Mouse (Mus musculus): Measurements from ENCODE around the gene Patj. TPM values are rescaled to one million over a fixed set of nuclear protein-coding genes. Genes with fewer than 3 reads are reported as not detected.
"Not testable (repeated sequence)": the region's sequence is repeated elsewhere in the genome, so short reads cannot be mapped to it uniquely, and the experiment has no call there.

The Patj gene
- total RNA-seq (2021) = 1 to 10 TPM; 7.8 to 8.4 TPM
- long read RNA-seq, experiment 1, partial matches to known transcripts = 0 of 4 reads
- long read RNA-seq, experiment 1, other reads (novel, unspliced or antisense) = 3 of 4 reads
- long read RNA-seq, experiment 2, partial matches to known transcripts = 2 of 3 reads
- long read RNA-seq, experiment 2, other reads (novel, unspliced or antisense) = 1 of 3 reads

DNA sequence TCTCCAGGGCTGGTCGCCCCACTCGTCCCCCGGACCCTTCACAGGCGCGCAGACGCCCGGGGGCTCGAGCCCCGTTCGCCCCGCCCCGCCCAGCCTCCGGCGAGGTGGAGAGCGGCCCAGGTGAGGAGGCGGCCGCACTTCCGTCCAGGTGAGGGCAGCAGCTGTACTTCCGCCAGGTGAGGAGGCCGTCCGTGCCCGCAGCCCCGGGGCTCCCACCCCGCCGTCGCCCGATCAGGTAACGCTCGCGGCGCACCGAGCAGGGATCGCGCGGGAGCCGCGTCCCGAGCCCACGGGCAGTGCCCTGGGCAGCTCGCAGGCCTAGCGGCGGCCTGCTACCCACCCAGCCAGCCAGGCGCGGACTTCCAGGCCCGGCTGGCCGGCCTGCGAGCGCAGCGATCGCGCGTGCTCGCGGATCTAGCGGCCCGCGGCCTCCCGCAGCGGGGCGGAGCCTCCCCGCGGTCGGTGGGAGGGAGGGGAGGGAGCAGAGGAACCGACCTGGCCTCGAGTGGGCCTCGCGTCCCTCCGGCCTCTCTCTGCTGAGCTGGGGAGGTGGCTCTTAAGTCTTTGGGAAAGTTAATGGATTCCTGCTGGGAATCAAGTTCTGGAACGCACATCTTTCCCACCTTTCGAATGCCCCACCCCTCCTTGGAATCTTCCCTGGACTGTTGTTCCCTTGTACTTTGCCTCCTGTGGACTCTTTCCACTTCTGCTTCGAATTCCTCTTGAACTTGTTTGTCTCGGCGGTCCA, at the start of gene Patj:
TSS of gene Patj (plus strand) at position 96 of the 748 bp plus-strand sequence.
- peak; percentile 49 to 54 for DNase-seq (ENCODE audit: low spot score in 2 of 2)
- intact Hi-C loops (cut with DNase I) = no loop called here

DNA sequence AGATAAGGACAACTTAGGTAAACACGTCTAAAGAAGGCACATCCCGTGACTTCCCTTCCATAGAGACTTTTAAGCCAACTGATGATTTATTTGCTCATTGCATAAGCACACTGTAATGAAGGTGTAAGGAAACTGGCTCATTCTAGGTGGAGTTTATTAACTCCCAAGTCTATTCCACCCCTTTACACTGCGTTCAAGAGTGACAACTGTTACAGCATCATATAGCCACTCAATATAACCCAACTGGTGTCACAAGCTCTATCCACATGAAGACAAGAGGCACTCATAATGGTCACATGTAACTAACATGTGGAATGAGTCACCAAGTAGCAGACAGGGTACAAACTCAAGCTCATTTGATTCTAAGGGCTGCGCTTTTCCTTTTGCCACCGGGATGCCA, 47.0 kb upstream of the Patj start:
- no peak for DNase-seq (ENCODE audit: low spot score in 2 of 2)
- intact Hi-C loops (cut with DNase I) = no loop called here

DNA sequence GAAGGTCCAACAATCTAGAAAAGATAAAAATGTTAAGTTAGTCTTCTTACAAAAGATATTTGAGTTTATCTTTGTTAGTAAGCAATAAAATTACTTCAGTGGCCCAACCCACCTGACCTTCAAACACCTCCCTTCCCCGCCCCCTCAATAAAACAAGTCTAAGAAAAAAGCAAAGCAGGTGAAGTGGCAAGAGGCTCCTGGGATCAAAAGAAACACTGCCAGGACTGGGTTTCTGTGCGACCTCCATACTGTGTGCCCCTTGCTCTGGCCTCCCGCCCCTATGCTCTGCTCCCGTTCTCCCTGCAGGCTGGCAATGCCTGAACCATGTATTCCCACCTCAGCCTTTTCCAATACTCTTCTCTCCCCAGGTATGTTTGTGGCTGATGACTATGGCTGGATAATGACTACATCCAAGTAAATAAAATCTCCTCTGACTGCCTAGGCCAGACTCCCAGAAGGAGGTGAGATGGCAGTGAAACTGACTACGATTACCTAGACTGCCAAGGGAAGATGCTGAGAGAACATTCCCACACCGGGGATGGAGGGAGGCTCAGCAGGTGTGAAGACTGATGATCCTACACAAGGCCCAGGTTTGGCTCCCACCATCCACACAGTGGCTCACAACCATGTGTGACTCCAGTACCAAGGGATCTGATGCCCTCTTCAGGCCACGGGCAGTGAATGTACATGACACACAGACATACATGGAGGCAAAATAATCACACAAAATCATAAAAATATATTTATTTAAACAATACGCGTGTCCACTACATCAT, 37.4 kb upstream of the Patj start:
- DNase-seq (ENCODE audit: low spot score in 2 of 2) = no peak
- intact Hi-C loops (cut with DNase I) = no loop called here

DNA sequence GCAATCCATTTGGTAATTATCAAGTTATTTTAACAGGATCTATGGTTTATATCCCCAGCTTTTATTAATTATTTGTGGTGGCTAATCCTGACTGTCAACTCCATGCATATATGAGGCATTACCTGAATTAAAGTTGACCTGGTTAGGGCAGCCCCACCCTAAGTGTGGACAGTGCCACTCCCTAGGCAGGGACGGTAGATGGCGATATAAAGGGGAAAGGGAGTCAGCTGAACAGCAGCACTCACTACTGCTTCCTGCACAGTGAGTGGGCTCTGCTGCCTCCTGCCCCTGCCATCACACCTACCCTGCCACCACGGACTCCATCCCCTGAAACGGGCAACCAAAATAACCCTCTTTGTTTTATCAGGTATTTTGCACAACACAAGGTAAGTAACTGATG, 20.2 kb upstream of the Patj start:
- DNase-seq (ENCODE audit: low spot score in 2 of 2) = no peak
- intact Hi-C loops (cut with DNase I) = no loop called here

DNA sequence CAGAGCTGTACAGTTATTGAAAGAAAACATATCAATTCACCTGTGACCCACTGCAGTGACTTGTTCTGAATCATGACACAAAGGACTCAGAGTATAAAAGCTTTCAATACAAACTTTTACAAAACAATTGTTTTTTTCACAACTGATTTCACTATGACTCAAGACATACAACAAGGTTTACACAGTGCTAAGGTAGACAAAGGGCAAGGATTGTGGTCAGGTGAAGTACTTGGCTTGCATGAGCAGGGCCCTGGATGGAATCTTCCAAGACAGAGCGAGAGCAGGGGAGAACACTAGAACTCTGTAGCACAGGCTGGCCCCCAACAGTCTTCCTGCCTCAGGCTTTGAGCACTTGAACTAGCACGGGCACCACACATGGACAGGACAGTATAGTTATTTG, 18.6 kb upstream of the Patj start:
- no peak for DNase-seq (ENCODE audit: low spot score in 2 of 2)
- intact Hi-C loops (cut with DNase I) = no loop called here

DNA sequence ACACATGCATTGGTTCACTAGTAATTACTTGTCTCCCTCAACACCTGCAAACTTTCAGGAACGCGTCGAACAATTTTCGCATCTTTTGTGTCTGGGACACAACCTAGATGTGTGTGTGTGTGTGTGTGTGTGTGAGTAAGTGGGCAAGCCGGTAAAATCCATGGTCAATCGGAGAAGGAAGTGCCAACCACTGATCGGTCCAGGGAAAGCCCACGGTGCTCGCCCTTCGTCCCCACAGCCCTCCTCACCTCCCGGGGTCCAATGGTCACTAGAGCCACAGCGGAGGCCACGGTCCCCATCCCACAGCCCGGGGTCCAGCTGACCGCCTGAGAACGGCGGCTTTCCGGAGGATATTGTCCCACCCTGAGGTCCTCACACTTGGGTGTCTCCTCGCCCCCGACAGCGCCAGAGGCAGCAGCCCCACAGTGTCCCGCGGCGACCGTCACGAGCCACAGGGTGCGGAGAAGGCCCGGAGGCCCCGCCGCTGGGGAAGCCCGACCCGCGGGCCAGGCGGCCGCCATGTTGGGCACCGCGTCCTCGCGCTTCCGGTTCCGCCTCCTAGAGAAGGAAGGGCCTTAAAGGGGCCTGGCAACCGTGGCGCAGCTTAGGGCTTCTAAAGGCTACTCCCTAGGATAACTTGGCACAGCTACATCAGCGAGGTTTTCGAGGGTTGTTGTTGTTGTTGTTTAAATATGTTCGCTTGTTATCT, 12.7 kb upstream of the Patj start, which contains the start of gene Tm2d1:
TSS of gene Tm2d1 (minus strand) at position 591 of the 709 bp plus-strand sequence.
- peak; percentile 73 to 81 for DNase-seq (ENCODE audit: low spot score in 2 of 2)
- intact Hi-C loops (cut with DNase I) = no loop called here

DNA sequence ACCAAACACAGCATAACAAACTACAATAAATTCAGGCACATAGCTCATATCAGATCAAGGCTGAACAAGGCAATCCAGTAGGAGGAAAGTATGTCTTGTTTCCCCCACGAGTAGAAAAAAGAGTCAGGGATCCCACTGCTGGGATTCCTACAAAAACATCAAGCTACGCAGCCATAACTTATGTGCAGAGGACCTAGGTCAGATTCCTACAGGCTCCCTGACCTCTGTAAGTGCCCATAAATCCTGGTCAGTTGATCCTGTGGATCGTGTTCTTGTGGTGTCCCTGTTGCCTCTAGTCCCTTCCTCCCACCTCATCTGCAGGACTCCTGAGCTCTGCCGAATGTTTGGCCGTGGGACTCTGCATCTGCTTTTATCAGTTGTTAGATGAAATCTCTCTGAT, 10.5 kb upstream of the Patj start:
- DNase-seq (ENCODE audit: low spot score in 2 of 2) = no peak
- intact Hi-C loops (cut with DNase I) = no loop called here

DNA sequence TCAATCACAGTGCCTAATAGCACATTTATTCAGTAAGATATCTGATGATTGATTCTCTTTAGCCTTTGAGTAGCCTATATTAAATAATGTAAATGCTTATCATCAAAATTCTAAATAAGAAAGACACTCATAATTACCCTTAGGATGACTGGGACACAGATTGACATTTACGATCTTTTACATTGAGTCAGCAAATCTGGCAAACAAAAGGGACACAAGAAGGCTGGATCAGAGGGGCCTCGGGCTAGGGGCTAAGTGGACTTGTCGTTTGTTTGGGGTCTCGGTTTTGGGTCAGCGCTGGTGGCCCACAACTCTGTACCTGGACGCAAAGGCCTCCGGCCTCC, 267 bp upstream of the Patj start:
- no peak for DNase-seq (ENCODE audit: low spot score in 2 of 2)
- intact Hi-C loops (cut with DNase I) = no loop called here

DNA sequence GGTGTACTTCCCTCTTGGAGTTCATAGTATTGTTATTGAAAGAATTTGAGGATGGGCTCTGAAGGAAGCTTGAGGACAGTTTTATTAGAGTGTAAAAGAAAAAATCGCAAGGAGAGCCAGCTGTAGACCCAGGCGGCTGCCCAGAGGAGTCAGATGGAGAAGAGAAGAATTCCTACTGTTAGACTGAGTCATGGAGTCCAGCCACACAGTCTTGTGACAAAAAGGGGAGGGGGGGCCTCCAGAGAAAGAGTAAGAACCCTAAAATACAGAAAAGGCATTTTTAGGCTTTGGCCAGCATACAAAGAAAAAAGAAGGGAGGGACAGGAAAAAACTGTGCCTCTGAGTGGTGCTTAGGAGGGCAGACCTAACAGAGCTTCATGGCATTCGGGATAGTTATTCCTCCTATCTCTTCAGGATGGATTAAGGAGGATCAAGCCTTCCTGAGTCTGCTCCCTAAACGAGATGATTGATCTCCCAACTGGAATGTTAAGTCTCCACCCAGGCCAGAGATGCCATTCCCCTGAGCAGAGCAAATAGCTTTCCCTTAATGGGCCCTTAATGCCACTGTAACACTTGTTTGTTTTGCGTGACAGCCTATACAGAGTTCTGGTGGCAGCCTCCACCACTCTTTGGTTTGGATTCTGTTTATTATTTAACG, 5.5 kb downstream of the Patj start:
- intact Hi-C loops (cut with DNase I) = no loop called here
- DNase-seq (ENCODE audit: low spot score in 2 of 2) = no peak

DNA sequence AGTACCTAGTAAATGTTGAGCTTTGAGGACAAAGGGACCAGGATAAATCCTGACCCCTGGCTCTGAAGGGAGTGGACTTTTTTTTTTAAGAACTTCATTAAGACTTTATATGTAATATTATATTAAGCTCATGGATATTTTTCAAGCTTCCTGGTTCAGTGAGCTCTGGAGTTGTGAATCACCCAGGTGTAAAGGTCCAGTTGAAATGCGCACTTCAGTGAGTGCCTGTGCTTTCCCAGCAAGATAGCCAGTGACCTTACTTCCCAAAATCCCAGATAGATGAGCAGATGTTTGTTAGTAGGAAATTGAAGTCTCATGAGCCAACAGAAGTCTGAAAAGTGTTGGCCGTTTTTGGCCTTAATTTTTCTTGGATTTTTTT, 6.0 kb downstream of the Patj start:
- intact Hi-C loops (cut with DNase I) = no loop called here
- DNase-seq (ENCODE audit: low spot score in 2 of 2) = no peak

DNA sequence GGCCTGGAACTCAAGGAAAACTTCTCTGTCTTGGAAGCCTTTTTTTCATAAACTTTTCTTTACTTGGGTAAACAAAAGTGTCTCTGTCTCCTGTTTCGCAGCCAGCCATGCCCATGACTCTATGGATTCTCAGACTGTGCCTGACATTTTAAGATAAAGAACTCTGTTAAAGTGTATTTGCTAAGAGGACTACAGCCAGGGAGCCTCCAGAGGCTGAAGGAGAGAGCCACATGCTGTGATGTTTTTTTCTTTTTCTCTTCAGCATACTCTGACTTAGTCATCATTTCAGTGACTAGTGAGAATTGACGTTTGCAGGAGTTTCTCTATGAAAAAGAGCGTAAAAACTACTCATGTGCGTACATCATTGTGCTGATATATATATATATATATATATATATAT, 7.9 kb downstream of the Patj start:
- intact Hi-C loops (cut with DNase I) = no loop called here

DNA sequence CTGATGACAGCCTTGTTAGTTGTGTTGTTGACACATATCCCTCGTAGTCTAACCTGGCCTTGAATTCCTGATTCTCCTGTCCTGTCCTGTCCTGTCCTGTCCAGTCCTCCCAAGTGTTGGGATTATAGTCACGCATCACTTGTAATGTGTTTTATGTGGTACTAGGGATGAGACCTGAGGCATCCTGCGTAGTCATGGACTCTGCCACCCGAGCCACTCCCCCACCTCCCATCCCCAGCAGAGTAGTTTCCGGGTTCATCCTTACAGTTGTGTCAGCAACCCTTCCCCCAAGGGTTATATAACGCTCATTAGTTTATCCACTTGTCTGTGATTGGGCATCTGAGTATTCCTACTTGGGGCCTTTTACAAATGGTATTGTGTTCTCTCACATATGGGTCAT, 8.8 kb downstream of the Patj start:
- no peak for DNase-seq (ENCODE audit: low spot score in 2 of 2)
- intact Hi-C loops (cut with DNase I) = no loop called here

More for the DNA sequence above, 7.9 kb downstream of the Patj start:
- no peak for DNase-seq (ENCODE audit: low spot score in 2 of 2)

DNA sequence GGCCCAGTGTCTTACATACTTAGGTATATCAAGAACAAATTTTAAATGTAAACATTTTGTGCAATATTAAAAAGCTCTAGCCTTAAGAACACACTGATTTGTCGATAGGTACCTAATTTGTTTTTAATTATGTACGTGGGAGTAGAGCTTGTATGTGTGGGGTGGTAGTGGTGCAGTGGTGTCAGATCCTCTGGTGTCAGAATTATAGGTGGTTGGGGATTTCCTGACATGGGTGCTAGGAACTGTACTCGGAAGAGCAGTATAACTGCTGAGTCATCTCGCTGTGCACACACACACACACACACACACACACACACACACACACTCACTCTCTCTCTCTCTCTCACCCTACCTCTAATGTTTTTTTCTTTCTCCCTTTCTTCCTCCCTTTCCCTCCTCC, 12.9 kb downstream of the Patj start:
- no peak for DNase-seq (ENCODE audit: low spot score in 2 of 2)
- intact Hi-C loops (cut with DNase I) = no loop called here

DNA sequence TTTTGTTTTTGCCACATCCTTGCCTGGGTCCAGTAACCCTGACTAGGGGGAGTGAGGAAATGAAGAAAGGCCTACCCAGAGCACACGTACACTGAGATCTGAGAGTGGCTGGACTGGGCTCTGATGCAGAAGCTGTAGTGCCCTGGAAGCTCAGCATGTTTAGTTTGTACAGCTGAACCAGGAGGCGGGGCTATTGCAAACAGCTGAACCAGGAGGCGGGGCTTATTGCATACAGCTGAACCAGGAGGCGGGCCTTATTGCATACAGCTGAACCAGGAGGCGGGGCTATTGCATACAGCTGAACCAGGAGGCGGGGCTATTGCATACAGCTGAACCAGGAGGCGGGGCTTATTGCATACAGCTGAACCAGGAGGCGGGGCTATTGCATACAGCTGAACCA, 19.6 kb downstream of the Patj start:
- DNase-seq (ENCODE audit: low spot score in 2 of 2); intact Hi-C loops (cut with DNase I): not testable (repeated sequence)

DNA sequence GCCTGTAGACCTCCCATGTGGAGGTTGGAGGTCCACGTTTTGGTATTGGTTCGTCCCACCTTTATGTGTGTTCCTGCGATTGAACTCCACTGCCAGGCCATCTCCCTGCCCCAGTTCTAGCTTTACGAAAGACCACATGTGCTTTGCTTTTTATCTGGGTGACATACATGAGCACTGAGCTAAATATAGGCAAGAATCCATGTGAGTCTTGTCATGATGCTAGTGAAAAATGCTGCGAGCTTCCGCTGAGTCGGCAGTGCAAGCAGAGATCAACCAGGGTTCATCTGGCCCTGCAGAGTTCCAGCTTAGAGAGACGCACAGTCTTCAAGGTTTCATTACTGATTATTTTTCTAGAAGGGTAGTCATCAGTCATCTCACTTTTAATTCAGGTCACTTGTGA, 32.8 kb downstream of the Patj start:
- intact Hi-C loops (cut with DNase I) = no loop called here
- no peak for DNase-seq (ENCODE audit: low spot score in 2 of 2)

DNA sequence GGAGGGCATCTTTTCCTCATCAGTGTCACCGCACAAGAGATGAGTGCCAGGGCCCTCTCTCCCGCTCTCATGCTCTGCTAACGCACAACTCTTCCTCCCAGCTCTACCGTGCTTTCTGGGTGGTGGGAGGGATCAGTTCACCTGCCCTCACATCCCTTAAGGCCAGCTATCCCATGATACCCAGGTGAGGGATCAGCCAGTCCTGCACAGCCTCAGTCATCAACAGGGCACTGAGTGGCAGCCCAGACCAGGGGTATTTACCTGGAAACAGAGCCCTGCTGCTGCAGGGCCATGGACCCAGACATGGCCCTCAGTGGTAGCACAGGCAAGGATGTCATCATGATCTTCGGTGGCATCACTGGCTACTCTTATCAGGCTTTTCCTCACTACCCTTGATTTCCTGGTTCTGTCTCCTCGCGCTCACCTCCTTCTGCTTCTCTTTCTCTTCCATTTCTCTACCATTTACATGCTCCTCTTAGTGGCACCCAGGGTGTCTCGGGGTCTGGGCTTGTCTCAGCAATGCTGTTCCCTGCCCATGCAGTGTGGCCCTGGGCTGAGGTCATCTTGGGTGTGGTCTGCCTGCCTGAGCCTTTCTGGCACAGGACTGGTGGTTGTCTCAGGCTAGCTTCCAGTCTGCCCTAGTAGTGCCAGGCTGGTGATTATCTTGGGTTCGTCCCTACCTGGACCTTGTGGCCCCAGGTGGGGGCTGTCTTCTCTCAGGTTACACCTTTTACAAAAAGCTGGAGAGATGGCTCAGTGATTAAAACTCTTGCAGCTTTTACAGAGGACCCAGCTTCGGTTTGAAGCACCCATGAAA, 40.3 kb downstream of the Patj start:
- DNase-seq (ENCODE audit: low spot score in 2 of 2) = no peak
- intact Hi-C loops (cut with DNase I) = no loop called here

DNA sequence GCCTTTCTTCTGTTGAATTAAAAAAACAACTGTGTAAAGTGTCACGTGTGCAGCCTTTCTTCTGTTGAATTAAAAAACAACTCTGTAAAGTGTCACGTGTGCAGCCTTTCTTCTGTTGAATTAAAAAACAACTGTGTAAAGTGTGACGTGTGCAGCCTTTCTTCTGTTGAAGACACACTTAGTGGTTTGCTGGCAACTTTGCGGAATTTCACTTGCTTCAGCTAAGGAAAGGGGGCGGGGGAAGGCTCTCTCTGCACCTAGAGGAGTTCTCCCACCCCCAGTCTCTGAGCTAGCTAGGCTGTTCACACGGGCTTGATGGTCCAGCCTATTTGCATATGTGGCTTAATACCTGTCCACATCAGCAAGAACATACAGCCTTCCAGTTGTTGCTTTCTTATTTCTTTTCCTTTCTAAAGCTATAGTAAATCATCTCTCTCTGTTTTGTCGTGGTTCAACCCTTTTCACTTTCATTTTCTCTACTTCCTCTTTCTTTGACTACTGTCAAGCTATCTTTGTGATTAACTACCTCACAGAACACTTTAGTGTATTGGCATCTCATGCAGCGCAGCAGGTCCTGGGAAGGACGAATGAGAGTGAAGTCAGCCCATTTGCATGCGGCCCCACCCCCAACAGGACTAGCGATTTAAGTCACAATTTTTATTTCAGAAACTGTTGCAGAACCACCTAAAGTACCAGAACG, 41.2 kb downstream of the Patj start:
- DNase-seq (ENCODE audit: low spot score in 2 of 2) = no peak
- intact Hi-C loops (cut with DNase I) = no loop called here
